Mouse (Mus musculus) T-helper 2 cell (primary cell): ENCODE data around the gene Ahcyl1.

Source experiments
- in situ Hi-C: fragments of 300-600 bp; cut with MboI, MseI; formaldehyde crosslinking; loops from one replicate; pipeline ENCODE4 v1.15.1; 2025; ENCODE audit warnings: high pct_unique_total_duplicates

The Ahcyl1 gene

GRCm38 (mm10) chr3:107703675-107704370 lies 7.5 kb upstream of the Ahcyl1 start:
- in situ Hi-C loops = no loop called here

- in situ Hi-C loops = no loop called here
Measured at GRCm38 (mm10) chr3:107701767-107702394, 5.5 kb upstream of the Ahcyl1 start.

- in situ Hi-C loops = no loop called here
Measured at GRCm38 (mm10) chr3:107700625-107701024, 4.3 kb upstream of the Ahcyl1 start.

- in situ Hi-C loops = loop anchor here (5.0 kb wide), 1 partner anchor 165 kb away; no protein-coding TSS in a partner anchor
Measured at GRCm38 (mm10) chr3:107696910-107697309, 550 bp upstream of the Ahcyl1 start.

- in situ Hi-C loops = loop anchor here (5.0 kb wide), 1 partner anchor 167 kb away; no protein-coding TSS in a partner anchor
Measured at GRCm38 (mm10) chr3:107695219-107695947, 977 bp downstream of the Ahcyl1 start.

- in situ Hi-C loops = no loop called here
Measured at GRCm38 (mm10) chr3:107694256-107694900, 2.0 kb downstream of the Ahcyl1 start.

GRCm38 (mm10) chr3:107690366-107690765 lies 6.0 kb downstream of the Ahcyl1 start:
- in situ Hi-C loops = no loop called here

- in situ Hi-C loops = no loop called here
Measured at GRCm38 (mm10) chr3:107689245-107689644, 7.1 kb downstream of the Ahcyl1 start.

- in situ Hi-C loops = no loop called here
Measured at GRCm38 (mm10) chr3:107688236-107688635, 8.1 kb downstream of the Ahcyl1 start.

GRCm38 (mm10) chr3:107686276-107686977 lies 9.9 kb downstream of the Ahcyl1 start:
- in situ Hi-C loops = no loop called here

GRCm38 (mm10) chr3:107685652-107686051 lies 10.7 kb downstream of the Ahcyl1 start:
- in situ Hi-C loops = no loop called here

GRCm38 (mm10) chr3:107683587-107683986 lies 12.8 kb downstream of the Ahcyl1 start:
- in situ Hi-C loops = no loop called here

GRCm38 (mm10) chr3:107680790-107681576 lies 15.4 kb downstream of the Ahcyl1 start:
- in situ Hi-C loops = no loop called here

GRCm38 (mm10) chr3:107671509-107671908 lies 24.9 kb downstream of the Ahcyl1 start:
- in situ Hi-C loops = no loop called here

- in situ Hi-C loops = no loop called here
Measured at GRCm38 (mm10) chr3:107670500-107670899, 25.9 kb downstream of the Ahcyl1 start.

GRCm38 (mm10) chr3:107668786-107669185 lies 27.6 kb downstream of the Ahcyl1 start:
- in situ Hi-C loops = no loop called here

GRCm38 (mm10) chr3:107667426-107667825 lies 28.9 kb downstream of the Ahcyl1 start:
- in situ Hi-C loops = no loop called here

GRCm38 (mm10) chr3:107664641-107665040 lies 31.7 kb downstream of the Ahcyl1 start:
- in situ Hi-C loops = no loop called here

GRCm38 (mm10) chr3:107659000-107659399 lies 37.4 kb downstream of the Ahcyl1 start:
- in situ Hi-C loops = no loop called here

GRCm38 (mm10) chr3:107656888-107657287 lies 39.5 kb downstream of the Ahcyl1 start:
- in situ Hi-C loops = no loop called here

GRCm38 (mm10) chr3:107656151-107656550 lies 40.2 kb downstream of the Ahcyl1 start:
- in situ Hi-C loops = no loop called here
